Mouse (Mus musculus) hindbrain, postnatal 0 days (tissue): ENCODE measurements around the gene Rptor. TPM values are rescaled to one million over a fixed set of nuclear protein-coding genes. Genes with fewer than 3 reads are reported as not detected.

ENCODE experiments used
- ATAC-seq: fragments of 200-750 bp; cut with Nextera tagmentation; 2 replicates; pipeline ENCODE4 v1.8.0; 2017; ENCODE audit warnings: mild to moderate bottlenecking, moderate TSS enrichment, moderate library complexity
- DNase-seq: peaks from one replicate; pipeline ENCODE4 v3.0.0-alpha.2; 2015; ENCODE audit warnings: low spot score
- H3K27ac ChIP-seq: fragments of 300-500 bp; sonication (generic); 2 replicates; pipeline ENCODE4 v1.5.1; 2014; ENCODE audit warnings: mild to moderate bottlenecking
- H3K27me3 ChIP-seq: fragments of 300-500 bp; sonication (generic); 2 replicates; pipeline ENCODE4 v1.6.1; 2014; ENCODE audit warnings: low read length, mixed read lengths; ENCODE audit not compliant: insufficient read depth
- H3K36me3 ChIP-seq: fragments of 300-500 bp; sonication (generic); 2 replicates; pipeline ENCODE4 v1.6.1; 2014; ENCODE audit warnings: low read length, mixed read lengths; ENCODE audit not compliant: insufficient read depth
- H3K4me1 ChIP-seq: fragments of 300-500 bp; sonication (generic); 2 replicates; pipeline ENCODE4 v1.6.1; 2014; ENCODE audit warnings: antibody characterized with exemption, low read length, mixed read lengths; ENCODE audit not compliant: insufficient read depth
- H3K4me2 ChIP-seq: fragments of 300-500 bp; sonication (generic); 2 replicates; pipeline ENCODE4 v1.6.1; 2014; ENCODE audit warnings: low read depth, mild to moderate bottlenecking, low read length, moderate library complexity, mixed read lengths
- H3K4me3 ChIP-seq: fragments of 300-500 bp; sonication (generic); 2 replicates; pipeline ENCODE4 v1.5.1; 2014; ENCODE audit warnings: low read length
- H3K9ac ChIP-seq: fragments of 300-500 bp; sonication (generic); replicated peaks from 2 replicates; pipeline ENCODE4 v1.6.1; 2014; ENCODE audit warnings: mild to moderate bottlenecking, low read length, moderate library complexity, mixed read lengths
- H3K9me3 ChIP-seq: fragments of 300-500 bp; sonication (generic); 2 replicates; pipeline ENCODE4 v1.6.1; 2016; ENCODE audit warnings: low read length, mixed read lengths
- CTCF ChIP-seq: IDR thresholded peaks from 2 replicates; pipeline ENCODE4 v1.5.1; 2016; ENCODE audit warnings: antibody characterized with exemption, control low read depth, low read depth
- WGBS: fragments of 180-500 bp; shearing (Covaris S2); extraction: QIAGEN DNeasy Blood & Tissue Kit; methylation state at CpG from one replicate; pipeline ENCODE4 v1.1.7; 2014; 5-methylcytosine and 5-hydroxymethylcytosine counted together
- polyA plus RNA-seq: library from polyadenylated mRNA; unstranded; fragments of >200 nt; fragmentation: Nextera tagmentation; extraction: Ambion mirVana; gene quantifications from 2 replicates; pipeline ENCODE4 v1.2.1, GENCODE M21; 2015
- total RNA-seq: library from RNA; depleted of rRNA; stranded (reverse); fragments of >200 nt; gene quantifications from 2 replicates; pipeline ENCODE4 v1.2.3, GENCODE M21; 2014; rRNA removed

Gene Rptor
- total and polyA plus RNA-seq, 2 experiments from 2014 or later: 8.7 to 69.0 TPM

DNA sequence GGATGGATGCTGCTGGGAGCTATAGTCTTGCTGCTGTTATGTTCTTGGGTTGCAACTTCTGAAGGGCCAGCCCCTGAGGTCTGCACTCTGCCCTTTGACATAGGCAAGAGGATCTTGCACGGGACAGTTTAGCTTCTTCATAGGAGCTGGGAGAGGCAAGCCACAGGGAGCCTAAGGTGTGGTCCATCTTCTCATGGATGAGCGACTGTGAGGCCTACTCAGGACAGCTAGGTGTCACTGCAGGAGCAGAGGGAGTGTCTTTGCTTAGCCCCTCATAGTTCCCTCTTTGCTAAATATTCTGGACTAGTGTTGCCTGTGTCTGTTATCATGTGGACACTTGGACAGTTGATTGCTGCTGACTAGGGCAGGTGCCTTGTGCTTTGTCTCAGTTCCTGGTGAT, 345.2 kb downstream of the Rptor start:
- Histone ChIP-seq H3K27me3 (no peaks in the 10 kb centered on the region), H3K9ac (no peak overlapping the region), H3K36me3 (no peaks in the 10 kb centered on the region), H3K4me3 (no peak overlapping the region), H3K9me3 (no peaks in the 10 kb centered on the region), H3K4me2 (no peak overlapping the region), H3K4me1 (peaks cover 39% of the 10 kb centered on the region), H3K27ac (no peak overlapping the region)
- DNase-seq: no peak
- ATAC-seq: no peak
- peak; percentile 42 for TF ChIP-seq CTCF
- 65% methylated on average over 2 of the region's 2 CpGs for WGBS

DNA sequence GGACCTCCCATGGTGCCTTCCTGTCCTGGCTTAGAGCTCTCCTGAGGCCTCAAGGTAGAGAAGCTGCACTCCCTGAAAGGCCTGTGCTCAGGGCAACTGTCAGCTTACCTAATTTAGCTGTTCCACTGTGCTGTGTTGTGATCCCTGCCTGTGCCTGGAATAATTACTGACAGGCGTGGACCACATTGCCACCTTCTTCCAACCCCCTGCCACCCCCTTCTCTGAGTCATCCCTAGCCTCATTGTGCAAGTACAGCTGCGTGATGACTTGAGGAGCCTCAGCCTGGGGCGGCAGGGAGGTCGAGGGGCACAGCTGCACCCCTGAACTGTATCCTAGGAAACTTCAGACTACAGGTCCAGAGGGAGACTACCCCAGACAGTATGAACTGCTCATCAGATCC, 345.6 kb downstream of the Rptor start:
- Histone ChIP-seq H3K4me3 (no peak overlapping the region), H3K4me2 (no peak overlapping the region), H3K9ac (no peak overlapping the region), H3K27me3 (no peaks in the 10 kb centered on the region), H3K36me3 (no peaks in the 10 kb centered on the region), H3K9me3 (no peaks in the 10 kb centered on the region), H3K4me1 (peaks cover 40% of the 10 kb centered on the region), H3K27ac (no peak overlapping the region)
- WGBS: 51% methylated on average over 4 of the region's 4 CpGs
- no peak for TF ChIP-seq CTCF
- ATAC-seq: no peak
- no peak for DNase-seq

DNA sequence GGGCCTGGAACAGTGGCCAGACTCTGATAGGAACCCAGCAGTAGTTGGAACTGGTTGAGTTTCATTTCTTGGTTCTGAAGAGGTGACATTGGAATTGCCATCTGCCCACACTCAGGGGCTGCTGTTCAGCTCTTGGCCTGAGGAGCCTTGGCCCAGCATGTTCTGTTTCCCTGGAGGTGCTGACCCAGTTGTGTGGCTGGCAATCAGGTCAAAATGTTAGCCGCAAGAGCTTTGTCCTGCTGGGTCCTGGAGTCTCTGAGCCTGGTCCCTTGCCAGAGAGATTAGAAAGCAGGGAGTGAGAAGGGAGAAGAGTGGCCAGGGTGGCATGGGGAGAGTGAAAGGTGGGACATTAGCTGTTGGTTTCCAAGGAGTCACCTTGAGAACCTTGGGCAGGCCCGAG, 346.1 kb downstream of the Rptor start:
- TF ChIP-seq CTCF: no peak
- H3K27ac ChIP-seq: peak overlapping the region; percentile 13; the same call in 1 of the 2 replicates
- 63% methylated on average over 2 of the region's 2 CpGs for WGBS
- no peak overlapping the region for H3K9ac ChIP-seq
- DNase-seq: no peak
- ATAC-seq: no peak
- H3K4me3 ChIP-seq: no peak overlapping the region
- H3K36me3 ChIP-seq: no peaks in the 10 kb centered on the region
- peaks cover 40% of the 10 kb centered on the region for H3K4me1 ChIP-seq
- H3K9me3 ChIP-seq: no peaks in the 10 kb centered on the region
- no peak overlapping the region for H3K4me2 ChIP-seq
- no peaks in the 10 kb centered on the region for H3K27me3 ChIP-seq

Other genes starting within 250 kb of the Rptor start
- gene Sgsh, start 247.4 kb upstream of the Rptor start, total RNA-seq: 4.8 and 8.5 TPM in 2 replicates
- 5.0 and 6.2 TPM in 2 replicates for gene Sgsh, start 247.4 kb upstream of the Rptor start, polyA plus RNA-seq
- 6.7 and 9.6 TPM in 2 replicates for gene Slc26a11, start 247.3 kb upstream of the Rptor start, total RNA-seq
- 5.4 and 5.7 TPM in 2 replicates for gene Slc26a11, start 247.3 kb upstream of the Rptor start, polyA plus RNA-seq
- 8.7 and 9.0 TPM in 2 replicates for gene Rnf213, start 209.8 kb upstream of the Rptor start, total RNA-seq
- 0.94 and 1.5 TPM in 2 replicates for gene Rnf213, start 209.8 kb upstream of the Rptor start, polyA plus RNA-seq
- 39.9 and 50.5 TPM in 2 replicates for gene Endov, start 111.6 kb upstream of the Rptor start, total RNA-seq
- gene Endov, start 111.6 kb upstream of the Rptor start, polyA plus RNA-seq: 12.8 and 13.4 TPM in 2 replicates
- 27.0 and 29.0 TPM in 2 replicates for gene Nptx1, start 55.2 kb upstream of the Rptor start, total RNA-seq
- 9.4 and 10.1 TPM in 2 replicates for gene Nptx1, start 55.2 kb upstream of the Rptor start, polyA plus RNA-seq